Mouse (Mus musculus): ENCODE data around the gene Gm9903.
A peak's percentile ranks its signal among the peaks of the same experiment; 100 is the strongest.

Gm9903 gene

GRCm38 (mm10) chr5:33629301-33629987, at the start of gene Gm9903, which contains the start of gene Fam53a:
Gene Gm9903, plus strand, starts transcription at chr5:33629925.
Gene Fam53a, minus strand, starts transcription at chr5:33629635.
- peak; percentile 100 for DNase-seq

- no peak for DNase-seq
These were observed 49.4 kb upstream of the Gm9903 start for GRCm38 (mm10) chr5:33580336-33580735.

GRCm38 (mm10) chr5:33587498-33588058, 42.1 kb upstream of the Gm9903 start:
- no peak for DNase-seq

GRCm38 (mm10) chr5:33588066-33588465, 41.7 kb upstream of the Gm9903 start:
- DNase-seq: no peak

GRCm38 (mm10) chr5:33589221-33589888, 40.4 kb upstream of the Gm9903 start:
- DNase-seq: peak; percentile 87

- DNase-seq: peak; percentile 60
These were observed 36.1 kb upstream of the Gm9903 start for GRCm38 (mm10) chr5:33593620-33594019.

GRCm38 (mm10) chr5:33605314-33605713, 24.4 kb upstream of the Gm9903 start:
- DNase-seq: no peak

GRCm38 (mm10) chr5:33606631-33607030, 23.1 kb upstream of the Gm9903 start:
- DNase-seq: no peak

- DNase-seq: no peak
These were observed 22.3 kb upstream of the Gm9903 start for GRCm38 (mm10) chr5:33607434-33607833.

GRCm38 (mm10) chr5:33609226-33609625, 20.5 kb upstream of the Gm9903 start:
- no peak for DNase-seq

- DNase-seq: no peak
These were observed 17.9 kb upstream of the Gm9903 start for GRCm38 (mm10) chr5:33611795-33612194.

GRCm38 (mm10) chr5:33614391-33614790, 15.3 kb upstream of the Gm9903 start:
- DNase-seq: no peak

GRCm38 (mm10) chr5:33622671-33623070, 7.1 kb upstream of the Gm9903 start:
- no peak for DNase-seq

- no peak for DNase-seq
These were observed 6.0 kb upstream of the Gm9903 start for GRCm38 (mm10) chr5:33623766-33624165.

- no peak for DNase-seq
These were observed 1.8 kb upstream of the Gm9903 start for GRCm38 (mm10) chr5:33627968-33628367.

GRCm38 (mm10) chr5:33628820-33629300, 865 bp upstream of the Gm9903 start:
- DNase-seq: peak; percentile 75

GRCm38 (mm10) chr5:33630061-33630460, 336 bp downstream of the Gm9903 start:
- DNase-seq: peak; percentile 60

GRCm38 (mm10) chr5:33630615-33631014, 890 bp downstream of the Gm9903 start:
- peak; percentile 25 for DNase-seq

- DNase-seq: no peak
These were observed 2.8 kb downstream of the Gm9903 start for GRCm38 (mm10) chr5:33632526-33632925.

GRCm38 (mm10) chr5:33635361-33635760, 5.6 kb downstream of the Gm9903 start:
- no peak for DNase-seq

GRCm38 (mm10) chr5:33637606-33638350, 8.1 kb downstream of the Gm9903 start:
- DNase-seq: no peak

- no peak for DNase-seq
These were observed 9.1 kb downstream of the Gm9903 start for GRCm38 (mm10) chr5:33638826-33639225.

- peak; percentile 58 for DNase-seq
These were observed 10.9 kb downstream of the Gm9903 start for GRCm38 (mm10) chr5:33640652-33641051.

Data from thymus, postnatal 4 days (tissue).